Mouse (Mus musculus) liver, postnatal 0 days (tissue): ENCODE data around the gene 5330417C22Rik.

Experiments
- CTCF ChIP-seq: sonication (generic); IDR thresholded peaks from 2 replicates; pipeline ENCODE4 v1.5.1; 2016; ENCODE audit warnings: antibody characterized with exemption, low read depth
- EP300 ChIP-seq: IDR thresholded peaks from 2 replicates; pipeline ENCODE4 v1.6.1; 2016; ENCODE audit warnings: antibody characterized with exemption, low read depth, mild to moderate bottlenecking

DNA sequence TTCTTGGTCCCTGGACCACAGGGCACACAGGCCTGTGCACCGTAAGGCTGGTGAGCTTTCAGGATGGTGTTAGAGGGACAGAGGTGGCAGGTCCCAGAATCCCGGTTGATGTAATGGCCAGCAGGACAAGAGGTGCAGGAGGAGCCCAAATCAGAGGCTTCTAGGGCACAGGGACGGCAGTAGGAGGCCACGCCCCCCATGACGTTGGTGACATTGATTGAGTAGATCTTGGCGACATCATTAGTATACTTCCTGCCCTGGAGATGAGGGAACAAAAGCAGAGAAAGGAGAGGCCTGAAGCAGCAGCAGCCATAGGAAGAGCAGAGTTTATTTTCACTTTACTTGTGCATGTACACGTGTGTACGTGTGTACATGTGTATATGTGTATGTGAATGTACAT, 68.6 kb downstream of the 5330417C22Rik start:
- TF ChIP-seq CTCF (no peak), EP300 (no peak)
